In the genomic region with DNA sequence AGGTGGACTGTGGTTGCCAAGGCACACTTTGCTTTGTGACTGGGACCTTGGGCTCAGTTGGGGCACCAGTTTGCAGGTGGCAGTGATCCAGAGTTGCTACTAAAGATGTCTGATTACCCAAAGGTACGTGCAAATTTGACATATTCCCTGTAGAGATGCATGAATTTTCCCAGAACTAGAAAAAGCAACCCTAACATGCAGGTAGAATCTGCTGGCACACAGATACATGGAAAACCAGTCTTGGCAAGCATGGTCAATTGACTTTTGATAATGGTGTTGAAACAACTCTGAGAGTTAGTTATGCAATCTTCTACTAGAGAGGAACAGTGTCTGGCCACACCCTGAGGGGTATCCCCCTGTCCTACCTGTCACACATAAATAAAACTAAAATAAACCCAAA, we compare ENCODE assay signal across 24 mouse cellular contexts. TPM values are rescaled to one million over a fixed set of nuclear protein-coding genes. Genes with fewer than 3 reads are reported as not detected.
A peak's percentile ranks its signal among the peaks of the same experiment; 100 is the strongest.
DNase-seq lines count a peak whose midpoint lies in the region; ATAC-seq and TF ChIP-seq lines count a peak whose summit lies in the region.
"Had no signal": no experiment of that assay in that cellular context is flagged by ENCODE, and none has a peak within 500 bp of the region (broad histone marks: within the 10 kb centered on the region; RNA-seq: fewer than 3 reads in every experiment).

No protein-coding gene starts in this region.

- no peaks in the 10 kb centered on the region; the same call in 1 of the 2 replicates for H3K27me3 ChIP-seq in embryonic facial prominence, embryonic 14.5 days (replicated peaks; ENCODE audit: control insufficient read depth, insufficient read depth, low read length)
- H3K27me3 ChIP-seq in embryonic facial prominence, embryonic 10.5 days (replicated peaks; ENCODE audit: low read depth, poor library complexity, severe bottlenecking): peaks cover 54% of the 10 kb centered on the region
- peaks cover 12% of the 10 kb centered on the region; the same call in 1 of the 2 replicates for H3K27me3 ChIP-seq in liver, postnatal 0 days (ENCODE audit: insufficient read depth, low read length)
- H3K27me3 ChIP-seq in liver, embryonic 12.5 days (replicated peaks): peaks cover 49% of the 10 kb centered on the region
- H3K27me3 ChIP-seq: Patski had no signal

- H3K9me3 ChIP-seq in embryonic facial prominence, embryonic 14.5 days (ENCODE audit: control insufficient read depth, low read length): no peaks in the 10 kb centered on the region
- H3K9me3 ChIP-seq in embryonic facial prominence, embryonic 10.5 days: no peaks in the 10 kb centered on the region
- H3K9me3 ChIP-seq in liver, postnatal 0 days (ENCODE audit: low read length): no peaks in the 10 kb centered on the region
- no peaks in the 10 kb centered on the region for H3K9me3 ChIP-seq in liver, embryonic 12.5 days (replicated peaks)
- H3K9me3 ChIP-seq: forebrain, embryonic 12.5 days; heart, embryonic 15.5 days; hindbrain, embryonic 10.5 days had no signal

- no peak overlapping the region for H3K27ac ChIP-seq in embryonic facial prominence, embryonic 14.5 days (replicated peaks; ENCODE audit: low read depth, low read length)
- no peak overlapping the region for H3K27ac ChIP-seq in embryonic facial prominence, embryonic 10.5 days (replicated peaks)
- no peak overlapping the region for H3K27ac ChIP-seq in liver, postnatal 0 days (ENCODE audit: low read depth)
- H3K27ac ChIP-seq in liver, embryonic 12.5 days: no peak overlapping the region
- H3K27ac ChIP-seq: forebrain, embryonic 12.5 days; heart, embryonic 15.5 days; hindbrain, embryonic 10.5 days; hindbrain, embryonic 14.5 days had no signal

- no peak for ATAC-seq in embryonic facial prominence, embryonic 14.5 days (ENCODE audit: low read depth)
- ATAC-seq in liver, postnatal 0 days: peak; percentile 71
- ATAC-seq in liver, embryonic 12.5 days: no peak
- peak; percentile 21; the same call in 1 of the 2 replicates for ATAC-seq in granulocyte monocyte progenitor cell, adult 5-6 weeks (replicated peaks; ENCODE audit: poor library complexity, severe bottlenecking)
- ATAC-seq: activated CD4-positive, CD25-positive, alpha-beta regulatory T cell, adult 4 months; forebrain, embryonic 16.5 days; Patski had no signal

- TF ChIP-seq CTCF in liver, postnatal 0 days (IDR thresholded peaks at IDR 0.05; ENCODE audit: low read depth): no peak

- no peak for TF ChIP-seq EP300 in liver, postnatal 0 days (IDR thresholded peaks at IDR 0.05; ENCODE audit: low read depth)

- peak; percentile 33 for DNase-seq in embryonic facial prominence, embryonic 14.5 days (ENCODE audit: low spot score)
- no peak for DNase-seq in embryonic facial prominence, embryonic 10.5 days (ENCODE audit: low spot score)
- DNase-seq in liver, postnatal 0 days: no peak
- DNase-seq in 416B (ENCODE audit: low read depth): peak; percentile 8
- no peak for DNase-seq in urinary bladder, adult 18-20 months (ENCODE audit: low spot score in 2 of 2)
- DNase-seq in urinary bladder, postnatal 14 days (ENCODE audit: low spot score): no peak
- DNase-seq: adrenal gland, postnatal 36 days; cerebellum, adult 2 months; cerebellum, postnatal 10 days; gastrocnemius, postnatal 14 days; heart, adult 18-20 months had no signal

- 63% methylated on average over 1 of the region's 1 CpGs for WGBS in embryonic facial prominence, embryonic 14.5 days
- 84% methylated on average over 1 of the region's 1 CpGs for WGBS in embryonic facial prominence, embryonic 10.5 days
- 69% methylated on average over 1 of the region's 1 CpGs for WGBS in liver, postnatal 0 days (ENCODE audit: insufficient replicate concordance)
- WGBS in liver, embryonic 12.5 days (ENCODE audit: insufficient replicate concordance): 66% methylated on average over 1 of the region's 1 CpGs

- H3K36me3 ChIP-seq in embryonic facial prominence, embryonic 14.5 days (ENCODE audit: control insufficient read depth, insufficient read depth, low read length): no peaks in the 10 kb centered on the region
- no peaks in the 10 kb centered on the region for H3K36me3 ChIP-seq in embryonic facial prominence, embryonic 10.5 days (replicated peaks)
- H3K36me3 ChIP-seq in liver, postnatal 0 days (replicated peaks; ENCODE audit: insufficient read depth, low read length): no peaks in the 10 kb centered on the region
- H3K36me3 ChIP-seq in liver, embryonic 12.5 days: no peaks in the 10 kb centered on the region
- H3K36me3 ChIP-seq: forebrain, embryonic 12.5 days; heart, embryonic 15.5 days; hindbrain, embryonic 10.5 days had no signal

- H3K4me3 ChIP-seq in embryonic facial prominence, embryonic 14.5 days (ENCODE audit: low read depth, low read length): no peak overlapping the region
- H3K4me3 ChIP-seq in embryonic facial prominence, embryonic 10.5 days: no peak overlapping the region
- H3K4me3 ChIP-seq in liver, postnatal 0 days (ENCODE audit: low read depth, low read length): no peak overlapping the region
- H3K4me3 ChIP-seq in liver, embryonic 12.5 days: no peak overlapping the region
- H3K4me3 ChIP-seq: forebrain, embryonic 12.5 days; heart, embryonic 15.5 days; hindbrain, embryonic 10.5 days had no signal

- 0 out of 2 replicates have a peak, but pooled peaks cover under 1% of the 10 kb centered on the region for H3K4me1 ChIP-seq in embryonic facial prominence, embryonic 14.5 days (ENCODE audit: control insufficient read depth, insufficient read depth, low read length)
- H3K4me1 ChIP-seq in embryonic facial prominence, embryonic 10.5 days: peaks cover 15% of the 10 kb centered on the region
- H3K4me1 ChIP-seq in liver, postnatal 0 days (ENCODE audit: insufficient read depth): peaks cover 3% of the 10 kb centered on the region; the same call in 1 of the 2 replicates
- H3K4me1 ChIP-seq in liver, embryonic 12.5 days: peaks cover 13% of the 10 kb centered on the region

- no peak overlapping the region for H3K9ac ChIP-seq in embryonic facial prominence, embryonic 14.5 days (ENCODE audit: low read depth, low read length)
- no peak overlapping the region for H3K9ac ChIP-seq in liver, postnatal 0 days (replicated peaks)
- H3K9ac ChIP-seq in liver, embryonic 12.5 days: no peak overlapping the region
- H3K9ac ChIP-seq: forebrain, embryonic 12.5 days; heart, embryonic 15.5 days; hindbrain, embryonic 14.5 days had no signal

- H3K4me2 ChIP-seq in embryonic facial prominence, embryonic 14.5 days (ENCODE audit: low read depth, low read length): no peak overlapping the region
- no peak overlapping the region for H3K4me2 ChIP-seq in liver, postnatal 0 days (ENCODE audit: low read depth, low read length)
- no peak overlapping the region for H3K4me2 ChIP-seq in liver, embryonic 12.5 days
- H3K4me2 ChIP-seq: forebrain, embryonic 12.5 days; heart, embryonic 11.5 days; heart, embryonic 15.5 days; hindbrain, embryonic 14.5 days had no signal

RNA-seq across cellular contexts. Expression of a gene that starts 5.4 kb away (rescaled TPM):
- polyA plus RNA-seq in embryonic facial prominence, embryonic 14.5 days (2014; fragmentation: Nextera tagmentation; extraction: Ambion mirVana): 47.5 and 47.7 TPM in 2 replicates
- polyA plus RNA-seq in embryonic facial prominence, embryonic 10.5 days (2016; fragmentation: Nextera tagmentation; extraction: Ambion mirVana): 15.8 and 16.8 TPM in 2 replicates
- 1.4 and 1.6 TPM in 2 replicates for polyA plus RNA-seq in liver, postnatal 0 days (2015; fragmentation: Nextera tagmentation; extraction: Ambion mirVana)
- polyA plus RNA-seq in liver, embryonic 12.5 days (2016; fragmentation: Nextera tagmentation; extraction: Ambion mirVana): 4.7 and 4.8 TPM in 2 replicates
- total RNA-seq in granulocyte monocyte progenitor cell, adult 5-6 weeks (2014; fragmentation: Nextera tagmentation): 3.9 and 5.2 TPM in 2 replicates
- 7.5 and 16.6 TPM in 2 replicates for total RNA-seq in granulocyte monocyte progenitor cell, adult 5-6 weeks (2017)

RNA-seq across cellular contexts. Expression of a gene that starts 15.4 kb away (rescaled TPM):
- polyA plus RNA-seq in embryonic facial prominence, embryonic 14.5 days (2014; fragmentation: Nextera tagmentation; extraction: Ambion mirVana): not detected in 2 replicates
- polyA plus RNA-seq in embryonic facial prominence, embryonic 10.5 days (2016; fragmentation: Nextera tagmentation; extraction: Ambion mirVana): not detected in 2 replicates
- polyA plus RNA-seq in liver, postnatal 0 days (2015; fragmentation: Nextera tagmentation; extraction: Ambion mirVana): not detected in 2 replicates
- polyA plus RNA-seq in liver, embryonic 12.5 days (2016; fragmentation: Nextera tagmentation; extraction: Ambion mirVana): not detected in 2 replicates
- not detected in 2 replicates for total RNA-seq in granulocyte monocyte progenitor cell, adult 5-6 weeks (2014; fragmentation: Nextera tagmentation)
- total RNA-seq in granulocyte monocyte progenitor cell, adult 5-6 weeks (2017): not detected in 2 replicates
- total RNA-seq: CH12.LX; gastrocnemius, postnatal 14 days; heart, postnatal 25 days had no signal
- polyA plus RNA-seq: activated CD4-positive, CD25-positive, alpha-beta regulatory T cell, adult 4 months; cerebellum, adult 2 months; embryonic facial prominence, embryonic 11.5 days; forebrain, embryonic 12.5 days; forebrain, embryonic 16.5 days; heart, embryonic 11.5 days; heart, embryonic 15.5 days; hindbrain, embryonic 10.5 days; hindbrain, embryonic 14.5 days; Patski had no signal

RNA-seq across cellular contexts. Expression of a gene that starts 32.9 kb away (rescaled TPM):
- polyA plus RNA-seq in embryonic facial prominence, embryonic 14.5 days (2014; fragmentation: Nextera tagmentation; extraction: Ambion mirVana): 2.1 and 2.4 TPM in 2 replicates
- 1.8 TPM in 2 replicates for polyA plus RNA-seq in embryonic facial prominence, embryonic 10.5 days (2016; fragmentation: Nextera tagmentation; extraction: Ambion mirVana)
- polyA plus RNA-seq in liver, postnatal 0 days (2015; fragmentation: Nextera tagmentation; extraction: Ambion mirVana): 0.08 and 0.15 TPM in 2 replicates
- 0.20 and 0.33 TPM in 2 replicates for polyA plus RNA-seq in liver, embryonic 12.5 days (2016; fragmentation: Nextera tagmentation; extraction: Ambion mirVana)
- total RNA-seq in granulocyte monocyte progenitor cell, adult 5-6 weeks (2014; fragmentation: Nextera tagmentation): 2.6 and 2.9 TPM in 2 replicates
- 0.34 and 0.41 TPM in 2 replicates for total RNA-seq in granulocyte monocyte progenitor cell, adult 5-6 weeks (2017)

Comparison
In these comparisons a context has a peak if more than half of its experiments do, and no peak if none do; other contexts are left out.
1. ATAC-seq: peak in liver, postnatal 0 days (single experiment) and granulocyte monocyte progenitor cell, adult 5-6 weeks (single experiment); none in embryonic facial prominence, embryonic 14.5 days (single experiment) and liver, embryonic 12.5 days (single experiment).
2. DNase-seq: peak in embryonic facial prominence, embryonic 14.5 days (single experiment) and 416B (single experiment); none in embryonic facial prominence, embryonic 10.5 days (single experiment), liver, postnatal 0 days (single experiment), urinary bladder, adult 18-20 months (0 of 2) and urinary bladder, postnatal 14 days (single experiment).